Mouse (Mus musculus) liver, embryonic 14.5 days (tissue): ENCODE measurements around the gene Muc3. TPM values are rescaled to one million over a fixed set of nuclear protein-coding genes. Genes with fewer than 3 reads are reported as not detected.

Experiments used
- ATAC-seq: fragments of 200-750 bp; cut with Nextera tagmentation; 2 replicates; pipeline ENCODE4 v1.8.0; 2017; ENCODE audit warnings: moderate number of reproducible peaks, mild to moderate bottlenecking, moderate library complexity; ENCODE audit not compliant: insufficient read depth
- DNase-seq, 3 experiments: peaks; one replicate each; pipeline ENCODE4 v3.0.0-alpha.2; 2012 to 2013; ENCODE audit warnings: low read depth in 3 of 3, low spot score in 3 of 3
- H3K27ac ChIP-seq: fragments of 300-500 bp; sonication (generic); 2 replicates; pipeline ENCODE4 v1.5.1; 2014; ENCODE audit warnings: moderate library complexity, mild to moderate bottlenecking, control low read depth, inconsistent platforms
- H3K27me3 ChIP-seq: fragments of 300-500 bp; sonication (generic); 2 replicates; pipeline ENCODE4 v1.6.1; 2014; ENCODE audit warnings: mild to moderate bottlenecking, low read length, moderate library complexity; ENCODE audit not compliant: control insufficient read depth, insufficient read depth
- H3K36me3 ChIP-seq: fragments of 300-500 bp; sonication (generic); replicated peaks from 2 replicates; pipeline ENCODE4 v1.6.1; 2014; ENCODE audit warnings: low read depth; ENCODE audit not compliant: control insufficient read depth, insufficient read depth
- H3K4me1 ChIP-seq, 2 experiments: fragments of 200-500 bp in 1 of 2; fragments of 300-500 bp in 1 of 2; sonication (generic) in 1 of 2; replicated peaks; 2 replicates each; pipeline ENCODE4 v1.6.1; 2012 to 2014; ENCODE audit warnings: antibody characterized with exemption in 1 of 2, inconsistent platforms in 1 of 2, low read length in 1 of 2; ENCODE audit not compliant: control insufficient read depth in 2 of 2, insufficient read depth in 2 of 2
- H3K4me2 ChIP-seq: fragments of 300-500 bp; sonication (generic); 2 replicates; pipeline ENCODE4 v1.6.1; 2014; ENCODE audit warnings: low read depth, mild to moderate bottlenecking, control low read depth, moderate library complexity
- H3K4me3 ChIP-seq, 2 experiments: fragments of 200-500 bp in 1 of 2; fragments of 300-500 bp in 1 of 2; sonication (generic) in 1 of 2; 2 replicates each; pipeline ENCODE4 v1.5.1; 2012 to 2014; ENCODE audit warnings: low read depth in 2 of 2, low read length in 2 of 2, mild to moderate bottlenecking in 2 of 2, control low read depth in 1 of 2, inconsistent platforms in 1 of 2, moderate library complexity in 1 of 2; ENCODE audit not compliant: insufficient read depth in 1 of 2
- H3K9ac ChIP-seq: fragments of 300-500 bp; sonication (generic); replicated peaks from 2 replicates; pipeline ENCODE4 v1.6.1; 2014; ENCODE audit warnings: mild to moderate bottlenecking, control low read depth, moderate library complexity
- H3K9me3 ChIP-seq: fragments of 300-500 bp; sonication (generic); 2 replicates; pipeline ENCODE4 v1.6.1; 2016; ENCODE audit warnings: low read length, mixed read lengths; ENCODE audit not compliant: control insufficient read depth
- CTCF ChIP-seq: IDR thresholded peaks from 2 replicates; pipeline ENCODE4 v1.5.1; 2016; ENCODE audit warnings: antibody characterized with exemption, low read depth, control low read depth
- EP300 ChIP-seq: IDR thresholded peaks from 2 replicates; pipeline ENCODE4 v1.6.1; 2016; ENCODE audit warnings: antibody characterized with exemption, low read depth
- WGBS: fragments of 180-500 bp; shearing (Covaris S2); extraction: QIAGEN DNeasy Blood & Tissue Kit; methylation state at CpG from one replicate; pipeline ENCODE4 v1.1.7; 2014; ENCODE audit not compliant: insufficient replicate concordance; 5-methylcytosine and 5-hydroxymethylcytosine counted together
- polyA plus RNA-seq, 2 experiments: library from polyadenylated mRNA; depleted of rRNA in 1 of 2; stranded (reverse) in 1 of 2; unstranded in 1 of 2; fragments of >200 nt; fragmentation: Nextera tagmentation in 1 of 2; extraction: Ambion mirVana in 1 of 2; gene quantifications; 2 replicates each; pipeline versions ENCODE4 v1.2.1 to v1.2.3; 2012 to 2014

Muc3 gene
- polyA plus RNA-seq, 2 experiments = not detected

GRCm38 (mm10) chr5:137090870-137091269, 58.3 kb downstream of the Muc3 start:
- 62% methylated on average over 10 of the region's 10 CpGs for WGBS
- no peaks in the 10 kb centered on the region for H3K36me3 ChIP-seq

GRCm38 (mm10) chr5:137087410-137087809, 61.7 kb downstream of the Muc3 start:
- Histone ChIP-seq H3K9me3 (no peaks in the 10 kb centered on the region), H3K27me3 (no peaks in the 10 kb centered on the region), H3K27ac (no peak overlapping the region), H3K36me3 (no peaks in the 10 kb centered on the region), H3K4me1 (peaks cover 11 to 15% of the 10 kb centered on the region in 2 experiments), H3K9ac (no peak overlapping the region), H3K4me2 (no peak overlapping the region), H3K4me3 (no peak overlapping the region)
- DNase-seq = no peak
- no peak for ATAC-seq
- WGBS = 80% methylated on average over 8 of the region's 8 CpGs
- no peak for TF ChIP-seq EP300
- no peak for TF ChIP-seq CTCF

More at GRCm38 (mm10) chr5:137090870-137091269, 58.3 kb downstream of the Muc3 start:
- peaks cover 0 to 6% of the 10 kb centered on the region in 2 experiments; a peak in 3 of 4 replicates for H3K4me1 ChIP-seq
- ATAC-seq (no peak), DNase-seq (no peak)
- TF ChIP-seq EP300 (no peak), CTCF (no peak)
- no peak overlapping the region for H3K4me2 ChIP-seq
- no peaks in the 10 kb centered on the region for H3K27me3 ChIP-seq
- no peak overlapping the region for H3K27ac ChIP-seq
- no peaks in the 10 kb centered on the region for H3K9me3 ChIP-seq
- no peak overlapping the region for H3K4me3 ChIP-seq
- H3K9ac ChIP-seq = no peak overlapping the region

DNA sequence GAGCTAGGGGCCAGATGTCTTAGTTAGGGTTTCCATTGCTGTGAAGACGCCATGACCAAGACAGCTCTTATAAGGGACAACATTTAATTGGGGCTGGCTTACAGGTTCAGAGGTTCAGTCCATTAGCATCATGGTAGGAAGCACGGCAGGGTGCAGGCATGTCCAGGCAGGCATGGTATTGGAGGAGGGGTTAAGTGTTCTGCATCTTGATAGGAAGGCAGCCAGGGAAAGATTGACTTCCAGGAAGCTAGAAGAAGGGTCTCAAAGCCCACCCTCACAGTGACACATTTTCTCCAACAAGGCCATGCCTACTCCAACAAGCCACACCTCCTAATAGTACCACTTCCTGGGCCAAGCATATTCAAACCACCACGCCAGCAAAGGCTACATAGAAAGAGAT, 63.4 kb downstream of the Muc3 start:
- peak overlapping the region; percentile 63 for H3K27ac ChIP-seq
- ATAC-seq = no peak
- no peaks in the 10 kb centered on the region for H3K36me3 ChIP-seq
- no peaks in the 10 kb centered on the region for H3K27me3 ChIP-seq
- H3K4me3 ChIP-seq = no peak overlapping the region
- no peak for DNase-seq
- 72% methylated on average over 3 of the region's 3 CpGs for WGBS
- no peak overlapping the region for H3K4me2 ChIP-seq
- TF ChIP-seq EP300 = no peak
- no peak for TF ChIP-seq CTCF
- H3K9ac ChIP-seq = no peak overlapping the region
- peaks cover 11 to 15% of the 10 kb centered on the region in 2 experiments for H3K4me1 ChIP-seq
- no peaks in the 10 kb centered on the region for H3K9me3 ChIP-seq

DNA sequence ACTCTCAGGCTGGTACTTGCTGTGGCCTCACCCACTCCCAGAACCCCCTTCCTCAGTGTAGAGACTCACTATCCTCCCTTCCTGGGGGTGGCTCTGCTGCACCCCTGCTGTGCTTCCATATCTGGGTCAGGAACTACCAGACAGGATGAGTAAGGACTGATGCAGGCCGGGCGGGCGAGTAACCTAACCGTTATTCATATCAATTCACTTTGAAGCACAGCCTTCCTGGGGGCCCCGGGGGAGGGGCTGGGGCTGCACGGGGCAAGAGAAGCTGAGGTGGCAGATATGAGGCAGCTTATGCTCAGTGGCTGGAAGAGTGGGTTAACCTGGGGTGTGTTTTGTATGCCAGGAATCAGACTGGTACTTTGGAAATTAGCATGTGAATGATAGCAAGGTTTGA, 64.1 kb downstream of the Muc3 start:
- Histone ChIP-seq H3K4me1 (peaks cover 11 to 15% of the 10 kb centered on the region in 2 experiments), H3K27ac (peak overlapping the region; percentile 63), H3K27me3 (no peaks in the 10 kb centered on the region), H3K4me3 (no peak overlapping the region), H3K9ac (peak overlapping the region; percentile 27; the same call in 1 of the 2 replicates), H3K36me3 (no peaks in the 10 kb centered on the region), H3K9me3 (no peaks in the 10 kb centered on the region), H3K4me2 (peak overlapping the region; percentile 28; the same call in 1 of the 2 replicates)
- ATAC-seq = peak; percentile 90
- DNase-seq = peak in 2 of 3 experiments; percentile 35 to 45
- TF ChIP-seq EP300 (peak; percentile 67), CTCF (no peak)
- WGBS = 15% methylated on average over 6 of the region's 6 CpGs

Other genes with a start within 250 kb of the Muc3 start
- gene Ift22, start 241.2 kb downstream of the Muc3 start, polyA plus RNA-seq (2012; rRNA removed) = 1.6 and 2.5 TPM in 2 replicates
- 9.9 and 10.5 TPM in 2 replicates for gene Ift22, start 241.2 kb downstream of the Muc3 start, polyA plus RNA-seq (2014; fragmentation: Nextera tagmentation; extraction: Ambion mirVana)
- gene Fis1, start 196.0 kb downstream of the Muc3 start, polyA plus RNA-seq (2012; rRNA removed) = 115 and 154 TPM in 2 replicates
- gene Fis1, start 196.0 kb downstream of the Muc3 start, polyA plus RNA-seq (2014; fragmentation: Nextera tagmentation; extraction: Ambion mirVana) = 239 and 242 TPM in 2 replicates
- 2.8 and 3.5 TPM in 2 replicates for gene Cldn15, start 182.7 kb downstream of the Muc3 start, polyA plus RNA-seq (2012; rRNA removed)
- 4.2 TPM in 2 replicates for gene Cldn15, start 182.7 kb downstream of the Muc3 start, polyA plus RNA-seq (2014; fragmentation: Nextera tagmentation; extraction: Ambion mirVana)
- 13.8 and 13.9 TPM in 2 replicates for gene Plod3, start 162.3 kb downstream of the Muc3 start, polyA plus RNA-seq (2012; rRNA removed)
- gene Plod3, start 162.3 kb downstream of the Muc3 start, polyA plus RNA-seq (2014; fragmentation: Nextera tagmentation; extraction: Ambion mirVana) = 7.2 and 7.5 TPM in 2 replicates
- gene Znhit1, start 161.3 kb downstream of the Muc3 start, polyA plus RNA-seq (2012; rRNA removed) = 25.4 and 29.3 TPM in 2 replicates
- 46.2 and 51.2 TPM in 2 replicates for gene Znhit1, start 161.3 kb downstream of the Muc3 start, polyA plus RNA-seq (2014; fragmentation: Nextera tagmentation; extraction: Ambion mirVana)
- gene Vgf, start 122.9 kb downstream of the Muc3 start, polyA plus RNA-seq (2012; rRNA removed) = 0.04 TPM in 2 replicates
- not detected in 2 replicates for gene Vgf, start 122.9 kb downstream of the Muc3 start, polyA plus RNA-seq (2014; fragmentation: Nextera tagmentation; extraction: Ambion mirVana)
- 45.8 and 58.6 TPM in 2 replicates for gene Ap1s1, start 103.2 kb downstream of the Muc3 start, polyA plus RNA-seq (2012; rRNA removed)
- gene Ap1s1, start 103.2 kb downstream of the Muc3 start, polyA plus RNA-seq (2014; fragmentation: Nextera tagmentation; extraction: Ambion mirVana) = 73.9 and 79.4 TPM in 2 replicates
- 0.14 and 0.23 TPM in 2 replicates for gene Serpine1, start 77.1 kb downstream of the Muc3 start, polyA plus RNA-seq (2012; rRNA removed)
- gene Serpine1, start 77.1 kb downstream of the Muc3 start, polyA plus RNA-seq (2014; fragmentation: Nextera tagmentation; extraction: Ambion mirVana) = not detected in 2 replicates
- 3.7 and 5.4 TPM in 2 replicates for gene Trim56, start 33.1 kb downstream of the Muc3 start, polyA plus RNA-seq (2012; rRNA removed)
- 7.8 and 8.4 TPM in 2 replicates for gene Trim56, start 33.1 kb downstream of the Muc3 start, polyA plus RNA-seq (2014; fragmentation: Nextera tagmentation; extraction: Ambion mirVana)
- 0.06 TPM in 2 replicates for gene Muc3a, start 63.1 kb upstream of the Muc3 start, polyA plus RNA-seq (2012; rRNA removed)
- gene Muc3a, start 63.1 kb upstream of the Muc3 start, polyA plus RNA-seq (2014; fragmentation: Nextera tagmentation; extraction: Ambion mirVana) = not detected in 2 replicates
- 18.1 and 20.5 TPM in 2 replicates for gene Ache, start 138.2 kb upstream of the Muc3 start, polyA plus RNA-seq (2012; rRNA removed)
- 12.4 and 16.6 TPM in 2 replicates for gene Ache, start 138.2 kb upstream of the Muc3 start, polyA plus RNA-seq (2014; fragmentation: Nextera tagmentation; extraction: Ambion mirVana)
- 8.2 and 9.4 TPM in 2 replicates for gene Ufsp1, start 145.3 kb upstream of the Muc3 start, polyA plus RNA-seq (2012; rRNA removed)
- gene Ufsp1, start 145.3 kb upstream of the Muc3 start, polyA plus RNA-seq (2014; fragmentation: Nextera tagmentation; extraction: Ambion mirVana) = 6.3 and 7.9 TPM in 2 replicates
- 64.1 and 93.4 TPM in 2 replicates for gene Srrt, start 158.4 kb upstream of the Muc3 start, polyA plus RNA-seq (2012; rRNA removed)
- gene Srrt, start 158.4 kb upstream of the Muc3 start, polyA plus RNA-seq (2014; fragmentation: Nextera tagmentation; extraction: Ambion mirVana) = 50.2 and 56.0 TPM in 2 replicates
- 6.7 and 7.2 TPM in 2 replicates for gene Trip6, start 165.1 kb upstream of the Muc3 start, polyA plus RNA-seq (2012; rRNA removed)
- 4.9 and 6.4 TPM in 2 replicates for gene Trip6, start 165.1 kb upstream of the Muc3 start, polyA plus RNA-seq (2014; fragmentation: Nextera tagmentation; extraction: Ambion mirVana)
- gene Slc12a9, start 184.3 kb upstream of the Muc3 start, polyA plus RNA-seq (2012; rRNA removed) = 2.2 and 2.4 TPM in 2 replicates
- 1.2 TPM in 2 replicates for gene Slc12a9, start 184.3 kb upstream of the Muc3 start, polyA plus RNA-seq (2014; fragmentation: Nextera tagmentation; extraction: Ambion mirVana)
- 7.8 and 8.2 TPM in 2 replicates for gene Ephb4, start 200.8 kb upstream of the Muc3 start, polyA plus RNA-seq (2012; rRNA removed)
- gene Ephb4, start 200.8 kb upstream of the Muc3 start, polyA plus RNA-seq (2014; fragmentation: Nextera tagmentation; extraction: Ambion mirVana) = 5.7 and 6.6 TPM in 2 replicates